In genomic region chr17:27189640-27190216, GRCm38 (mm10) we compare ENCODE assay signal across 8 mouse cellular contexts. TPM values are rescaled to one million over a fixed set of nuclear protein-coding genes. Genes with fewer than 3 reads are reported as not detected.
DNase-seq lines count a peak whose midpoint lies in the region; ATAC-seq lines count a peak whose summit lies in the region.

No protein-coding gene starts in this region.

- H3K9ac ChIP-seq in embryonic facial prominence, embryonic 12.5 days: no peak overlapping the region
- H3K9ac ChIP-seq in hindbrain, embryonic 14.5 days: no peak overlapping the region

- no peak overlapping the region for H3K4me2 ChIP-seq in embryonic facial prominence, embryonic 12.5 days (replicated peaks)
- no peak overlapping the region for H3K4me2 ChIP-seq in hindbrain, embryonic 14.5 days (replicated peaks)

- DNase-seq in adrenal gland, adult 18-20 months (ENCODE audit: low spot score in 2 of 2): peak; percentile 41 to 60
- DNase-seq in adrenal gland, adult 8-10 months: no peak
- peak; percentile 78 for DNase-seq in adrenal gland, postnatal 14 days
- DNase-seq in hindbrain, embryonic 14.5 days (ENCODE audit: low spot score): peak; percentile 80
- peak; percentile 53 to 55 for DNase-seq in layer of hippocampus, postnatal 36 days
- DNase-seq in right cerebral cortex, postnatal 25 days: peak; percentile 55

- H3K27me3 ChIP-seq in embryonic facial prominence, embryonic 12.5 days: no peaks in the 10 kb centered on the region
- no peaks in the 10 kb centered on the region for H3K27me3 ChIP-seq in hindbrain, embryonic 14.5 days (ENCODE audit: control insufficient read depth, insufficient read depth, low read length)

- H3K36me3 ChIP-seq in embryonic facial prominence, embryonic 12.5 days: peaks cover 58% of the 10 kb centered on the region
- H3K36me3 ChIP-seq in hindbrain, embryonic 14.5 days (replicated peaks; ENCODE audit: control insufficient read depth, insufficient read depth): peaks cover 47% of the 10 kb centered on the region

- no peak overlapping the region for H3K4me3 ChIP-seq in embryonic facial prominence, embryonic 12.5 days
- H3K4me3 ChIP-seq in hindbrain, embryonic 14.5 days (replicated peaks; ENCODE audit: low read length): no peak overlapping the region

- no peak overlapping the region for H3K27ac ChIP-seq in embryonic facial prominence, embryonic 12.5 days
- H3K27ac ChIP-seq in hindbrain, embryonic 14.5 days: no peak overlapping the region

- no peaks in the 10 kb centered on the region for H3K9me3 ChIP-seq in embryonic facial prominence, embryonic 12.5 days
- H3K9me3 ChIP-seq in hindbrain, embryonic 14.5 days (ENCODE audit: control insufficient read depth, low read length): no peaks in the 10 kb centered on the region

- 40% methylated on average over 10 of the region's 10 CpGs for WGBS in embryonic facial prominence, embryonic 12.5 days
- 38% methylated on average over 10 of the region's 10 CpGs for WGBS in hindbrain, embryonic 14.5 days

- no peaks in the 10 kb centered on the region for H3K4me1 ChIP-seq in embryonic facial prominence, embryonic 12.5 days
- H3K4me1 ChIP-seq in hindbrain, embryonic 14.5 days (replicated peaks; ENCODE audit: control insufficient read depth, insufficient read depth, low read length): 0 out of 2 replicates have a peak, but pooled peaks cover 7% of the 10 kb centered on the region

- peak; percentile 30; the same call in 1 of the 2 replicates for ATAC-seq in embryonic facial prominence, embryonic 12.5 days (ENCODE audit: insufficient number of reproducible peaks, insufficient read depth, low FRiP score, low TSS enrichment)
- peak; percentile 38; the same call in 1 of the 2 replicates for ATAC-seq in hindbrain, embryonic 14.5 days (ENCODE audit: low FRiP score)
- ATAC-seq in megakaryocyte, adult 5-6 weeks (ENCODE audit: poor library complexity, severe bottlenecking): peak; percentile 90

RNA-seq across cellular contexts. Expression of gene Lemd2, which starts 14.5 kb away (rescaled TPM):
- total RNA-seq in adrenal gland, adult 18-20 months (2021): 10 to 100 TPM; 60.5 to 72.7 TPM
- total RNA-seq in adrenal gland, adult 8-10 months (2022): 10 to 100 TPM; 58.3 to 93.1 (median 76.5) TPM
- 49.6 and 54.7 TPM in 2 replicates for total RNA-seq in adrenal gland, postnatal 14 days (2021)
- 30.9 and 35.4 TPM in 2 replicates for polyA plus RNA-seq in embryonic facial prominence, embryonic 12.5 days (2016; fragmentation: Nextera tagmentation; extraction: Ambion mirVana)
- 24.3 and 24.9 TPM in 2 replicates for polyA plus RNA-seq in hindbrain, embryonic 14.5 days (2014; fragmentation: Nextera tagmentation; extraction: Ambion mirVana)
- total RNA-seq in layer of hippocampus, postnatal 36 days (2021): 10 to 100 TPM; 44.5 to 46.8 TPM
- 16.2 and 19.9 TPM in 2 replicates for total RNA-seq in megakaryocyte, adult 5-6 weeks (2015)
- total RNA-seq in megakaryocyte, adult 5-6 weeks (2017): 18.2 and 29.8 TPM in 2 replicates

RNA-seq across cellular contexts. Expression of gene Ip6k3, which starts 22.1 kb away (rescaled TPM):
- total RNA-seq in adrenal gland, adult 18-20 months (2021): 1 to 10 TPM in 1 of 2 experiments, under 1 TPM in 1; 0.60 to 2.2 TPM
- total RNA-seq in adrenal gland, adult 8-10 months (2022): 1 to 10 TPM in 3 of 4 experiments, under 1 TPM in 1; 0.49 to 1.8 (median 1.3) TPM
- 0.53 and 0.56 TPM in 2 replicates for total RNA-seq in adrenal gland, postnatal 14 days (2021)
- 0.13 and 0.35 TPM in 2 replicates for polyA plus RNA-seq in embryonic facial prominence, embryonic 12.5 days (2016; fragmentation: Nextera tagmentation; extraction: Ambion mirVana)
- polyA plus RNA-seq in hindbrain, embryonic 14.5 days (2014; fragmentation: Nextera tagmentation; extraction: Ambion mirVana): 0.60 and 0.80 TPM in 2 replicates
- total RNA-seq in layer of hippocampus, postnatal 36 days (2021): under 1 TPM in 1 of 2 experiments, not detected in 1; 0.27 TPM
- total RNA-seq in megakaryocyte, adult 5-6 weeks (2015): 0.91 and 1.6 TPM in 2 replicates
- total RNA-seq in megakaryocyte, adult 5-6 weeks (2017): 0.77 and 1.3 TPM in 2 replicates

RNA-seq across cellular contexts. Expression of gene Uqcc2, which starts 56.0 kb away (rescaled TPM):
- total RNA-seq in adrenal gland, adult 18-20 months (2021): 100 to 1,000 TPM; 266 to 331 TPM
- 100 to 1,000 TPM; 252 to 380 (median 304) TPM for total RNA-seq in adrenal gland, adult 8-10 months (2022)
- total RNA-seq in adrenal gland, postnatal 14 days (2021): 162 and 182 TPM in 2 replicates
- polyA plus RNA-seq in embryonic facial prominence, embryonic 12.5 days (2016; fragmentation: Nextera tagmentation; extraction: Ambion mirVana): 340 and 372 TPM in 2 replicates
- 359 and 406 TPM in 2 replicates for polyA plus RNA-seq in hindbrain, embryonic 14.5 days (2014; fragmentation: Nextera tagmentation; extraction: Ambion mirVana)
- 100 to 1,000 TPM; 205 to 207 TPM for total RNA-seq in layer of hippocampus, postnatal 36 days (2021)
- total RNA-seq in megakaryocyte, adult 5-6 weeks (2015): 92.0 and 94.4 TPM in 2 replicates
- 88.7 and 110 TPM in 2 replicates for total RNA-seq in megakaryocyte, adult 5-6 weeks (2017)

Comparison
In these comparisons a context has a peak if more than half of its experiments do, and no peak if none do; other contexts are left out.
1. ATAC-seq: peak in every context shown above with its lines; median percentile 90 in megakaryocyte, adult 5-6 weeks; 38 in hindbrain, embryonic 14.5 days; 30 in embryonic facial prominence, embryonic 12.5 days.